Mouse (Mus musculus): ENCODE results near the gene Olfr1253.

Gene Olfr1253

GRCm38 (mm10) chr2:89756990-89757389 is at the start of gene Olfr1253:
Gene Olfr1253 (minus strand): TSS chr2:89757090.
- DNase-seq (ENCODE audit: low read depth) = no peak

DNA sequence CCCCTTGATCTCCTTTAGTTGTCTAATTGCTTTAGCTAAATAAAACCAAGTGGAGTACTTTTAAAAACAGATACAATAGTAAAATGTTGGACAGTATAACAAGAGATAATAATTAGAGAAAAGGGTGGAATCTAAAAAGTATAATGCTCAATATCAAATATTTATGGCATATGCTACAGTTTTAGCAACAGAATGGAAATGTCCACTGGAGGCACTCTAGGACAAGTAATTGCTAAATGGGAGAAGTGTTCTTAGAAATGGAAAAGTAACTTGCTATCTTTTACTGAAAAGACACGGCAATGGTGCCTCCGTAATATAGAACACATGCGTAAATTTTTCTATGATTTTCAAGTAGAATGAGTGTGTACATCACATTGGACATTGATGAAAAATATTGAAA is 42.7 kb upstream of the Olfr1253 start:
- DNase-seq (ENCODE audit: low read depth) = peak; percentile 15

GRCm38 (mm10) chr2:89793519-89793918 is 36.6 kb upstream of the Olfr1253 start, which contains the start of gene Olfr1254:
Gene Olfr1254 (minus strand): TSS chr2:89793619.
- no peak for DNase-seq (ENCODE audit: low read depth)

DNA sequence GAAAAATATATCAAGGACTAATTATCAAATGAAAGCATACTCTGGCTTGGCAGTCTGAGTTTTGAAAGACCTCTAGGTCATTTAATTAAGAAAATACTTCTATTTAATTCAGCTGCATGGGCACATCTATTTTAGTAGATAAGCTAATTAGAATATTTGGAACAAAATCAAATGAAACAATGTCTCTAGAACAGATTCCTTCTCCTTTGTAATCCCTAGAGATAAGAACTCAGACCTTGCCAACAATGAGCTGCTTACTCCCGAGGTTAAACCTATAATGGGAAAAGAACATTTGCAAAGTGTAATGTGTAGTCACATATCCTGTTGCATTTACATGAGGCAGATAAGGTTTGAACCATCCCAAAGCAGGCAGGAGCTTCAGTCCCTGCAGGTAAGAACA is 32.0 kb downstream of the Olfr1253 start, which contains the start of gene Olfr1252:
Gene Olfr1252, minus strand, starts transcription at position 101 of the 400 bp plus-strand sequence.
- no peak for DNase-seq (ENCODE audit: low read depth)

Data from 416B (cell line).